Mouse (Mus musculus): ENCODE results near the gene Axl. TPM values are rescaled to one million over a fixed set of nuclear protein-coding genes. Genes with fewer than 3 reads are reported as not detected.

Gene Axl
- polyA plus RNA-seq, 1 experiment from 2014 or later = 13.5 TPM

DNA sequence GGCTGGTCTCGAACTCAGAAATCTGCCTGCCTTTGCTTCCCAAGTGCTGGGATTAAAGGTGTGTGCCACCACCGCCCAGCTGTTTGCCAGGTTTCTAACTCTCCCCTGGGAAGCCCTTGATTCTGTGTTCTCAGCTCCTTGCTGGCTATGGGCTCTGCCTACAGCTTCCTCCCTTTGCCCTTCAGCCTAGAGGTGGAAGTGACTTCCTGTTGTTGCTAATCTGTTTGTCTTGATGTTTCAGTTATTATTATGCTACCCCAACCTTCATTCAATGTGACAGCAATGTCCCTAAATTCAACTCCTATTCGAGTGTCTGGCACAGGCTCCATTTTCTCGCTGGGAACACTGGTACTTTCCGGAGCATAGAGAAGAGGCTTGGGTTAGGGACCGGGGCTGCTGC, 22.4 kb downstream of the Axl start:
- Histone ChIP-seq H3K36me3 (ENCODE audit: control insufficient read depth, insufficient read depth, low read length) (no peaks in the 10 kb centered on the region), H3K4me3 (ENCODE audit: low read depth, low read length) (no peak overlapping the region), H3K4me1 (ENCODE audit: control insufficient read depth, insufficient read depth, low read length) (no peaks in the 10 kb centered on the region), H3K27me3 (ENCODE audit: control insufficient read depth, insufficient read depth, low read length) (no peaks in the 10 kb centered on the region), H3K27ac (ENCODE audit: low read depth, low read length) (no peak overlapping the region), H3K9me3 (ENCODE audit: control insufficient read depth, low read length) (no peaks in the 10 kb centered on the region), H3K9ac (replicated peaks; ENCODE audit: low read depth, low read length) (no peak overlapping the region), H3K4me2 (ENCODE audit: low read depth, low read length) (no peak overlapping the region)
- WGBS = 90% methylated on average over 6 of the region's 6 CpGs
- no peak for ATAC-seq (ENCODE audit: low read depth)

GRCm38 (mm10) chr7:25764221-25764620, 24.3 kb downstream of the Axl start:
- ATAC-seq (ENCODE audit: low read depth) = no peak
- H3K9me3 ChIP-seq (ENCODE audit: control insufficient read depth, low read length) = no peaks in the 10 kb centered on the region

GRCm38 (mm10) chr7:25763678-25764077, 24.8 kb downstream of the Axl start:
- ATAC-seq (ENCODE audit: low read depth) = no peak
- H3K36me3 ChIP-seq (ENCODE audit: control insufficient read depth, insufficient read depth, low read length) = no peaks in the 10 kb centered on the region

More at GRCm38 (mm10) chr7:25764221-25764620, 24.3 kb downstream of the Axl start:
- H3K27ac ChIP-seq (ENCODE audit: low read depth, low read length) = no peak overlapping the region
- H3K4me1 ChIP-seq (ENCODE audit: control insufficient read depth, insufficient read depth, low read length) = no peaks in the 10 kb centered on the region
- H3K4me2 ChIP-seq (ENCODE audit: low read depth, low read length) = no peak overlapping the region
- H3K27me3 ChIP-seq (ENCODE audit: control insufficient read depth, insufficient read depth, low read length) = no peaks in the 10 kb centered on the region
- 61% methylated on average over 5 of the region's 5 CpGs for WGBS
- no peak overlapping the region for H3K9ac ChIP-seq (replicated peaks; ENCODE audit: low read depth, low read length)
- no peaks in the 10 kb centered on the region for H3K36me3 ChIP-seq (ENCODE audit: control insufficient read depth, insufficient read depth, low read length)
- H3K4me3 ChIP-seq (ENCODE audit: low read depth, low read length) = no peak overlapping the region

DNA sequence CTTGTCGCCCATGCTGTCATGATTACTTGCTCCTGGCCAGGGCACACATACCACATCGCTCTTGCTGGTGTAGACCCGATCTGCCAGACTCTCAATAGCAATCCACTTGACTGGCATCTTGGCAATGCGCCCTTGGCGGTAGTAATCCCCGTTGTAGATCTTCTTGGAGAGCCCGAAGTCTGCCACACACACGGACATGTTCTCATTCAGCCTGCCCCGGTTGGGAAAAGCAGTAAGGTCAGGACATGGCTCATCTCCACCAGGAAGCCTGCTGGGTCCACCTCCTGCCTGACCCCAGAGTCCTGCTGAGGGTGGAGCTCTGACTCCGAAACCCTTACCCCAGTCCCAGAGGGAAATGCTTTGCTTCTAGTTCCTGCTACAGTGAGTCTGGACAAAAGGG, 27.2 kb downstream of the Axl start:
- ATAC-seq (ENCODE audit: low read depth) = no peak
- Histone ChIP-seq H3K4me1 (ENCODE audit: control insufficient read depth, insufficient read depth, low read length) (no peaks in the 10 kb centered on the region), H3K4me3 (ENCODE audit: low read depth, low read length) (no peak overlapping the region), H3K9me3 (ENCODE audit: control insufficient read depth, low read length) (no peaks in the 10 kb centered on the region), H3K4me2 (ENCODE audit: low read depth, low read length) (no peak overlapping the region), H3K27ac (ENCODE audit: low read depth, low read length) (no peak overlapping the region), H3K9ac (replicated peaks; ENCODE audit: low read depth, low read length) (no peak overlapping the region), H3K27me3 (ENCODE audit: control insufficient read depth, insufficient read depth, low read length) (no peaks in the 10 kb centered on the region), H3K36me3 (ENCODE audit: control insufficient read depth, insufficient read depth, low read length) (no peaks in the 10 kb centered on the region)
- WGBS = 84% methylated on average over 10 of the region's 10 CpGs

More at GRCm38 (mm10) chr7:25763678-25764077, 24.8 kb downstream of the Axl start:
- 70% methylated on average over 11 of the region's 11 CpGs for WGBS
- no peaks in the 10 kb centered on the region for H3K4me1 ChIP-seq (ENCODE audit: control insufficient read depth, insufficient read depth, low read length)
- H3K9me3 ChIP-seq (ENCODE audit: control insufficient read depth, low read length) = no peaks in the 10 kb centered on the region
- no peaks in the 10 kb centered on the region for H3K27me3 ChIP-seq (ENCODE audit: control insufficient read depth, insufficient read depth, low read length)
- no peak overlapping the region for H3K4me2 ChIP-seq (ENCODE audit: low read depth, low read length)
- H3K4me3 ChIP-seq (ENCODE audit: low read depth, low read length) = no peak overlapping the region
- H3K27ac ChIP-seq (ENCODE audit: low read depth, low read length) = no peak overlapping the region
- no peak overlapping the region for H3K9ac ChIP-seq (replicated peaks; ENCODE audit: low read depth, low read length)

GRCm38 (mm10) chr7:25756011-25756410, 32.5 kb downstream of the Axl start:
- Histone ChIP-seq H3K27ac (ENCODE audit: low read depth, low read length) (peak overlapping the region; percentile 95; the same call in 1 of the 2 replicates), H3K4me3 (ENCODE audit: low read depth, low read length) (peak overlapping the region; percentile 96), H3K4me1 (ENCODE audit: control insufficient read depth, insufficient read depth, low read length) (peaks cover 19% of the 10 kb centered on the region), H3K27me3 (ENCODE audit: control insufficient read depth, insufficient read depth, low read length) (no peaks in the 10 kb centered on the region), H3K4me2 (ENCODE audit: low read depth, low read length) (peak overlapping the region; percentile 94), H3K9ac (replicated peaks; ENCODE audit: low read depth, low read length) (peak overlapping the region; percentile 46), H3K36me3 (ENCODE audit: control insufficient read depth, insufficient read depth, low read length) (no peaks in the 10 kb centered on the region), H3K9me3 (ENCODE audit: control insufficient read depth, low read length) (no peaks in the 10 kb centered on the region)
- peak; percentile 38; the same call in 1 of the 2 replicates for ATAC-seq (ENCODE audit: low read depth)
- under 1% methylated on average over 18 of the region's 18 CpGs for WGBS

GRCm38 (mm10) chr7:25755468-25755833, 33.1 kb downstream of the Axl start:
- peaks cover 19% of the 10 kb centered on the region for H3K4me1 ChIP-seq (ENCODE audit: control insufficient read depth, insufficient read depth, low read length)
- H3K9me3 ChIP-seq (ENCODE audit: control insufficient read depth, low read length) = no peaks in the 10 kb centered on the region
- no peaks in the 10 kb centered on the region for H3K27me3 ChIP-seq (ENCODE audit: control insufficient read depth, insufficient read depth, low read length)
- H3K36me3 ChIP-seq (ENCODE audit: control insufficient read depth, insufficient read depth, low read length) = peaks cover 5% of the 10 kb centered on the region; the same call in 1 of the 2 replicates
- peak overlapping the region; percentile 96 for H3K4me3 ChIP-seq (ENCODE audit: low read depth, low read length)
- peak; percentile 32 for ATAC-seq (ENCODE audit: low read depth)
- WGBS = under 1% methylated on average over 15 of the region's 15 CpGs
- H3K9ac ChIP-seq (replicated peaks; ENCODE audit: low read depth, low read length) = no peak overlapping the region; the same call in 1 of the 2 replicates
- H3K27ac ChIP-seq (ENCODE audit: low read depth, low read length) = peak overlapping the region; percentile 95
- peak overlapping the region; percentile 94 for H3K4me2 ChIP-seq (ENCODE audit: low read depth, low read length)

GRCm38 (mm10) chr7:25754738-25755467, 33.6 kb downstream of the Axl start, which contains the start of gene Hnrnpul1:
Gene Hnrnpul1 (minus strand): TSS chr7:25754757.
- Histone ChIP-seq H3K27ac (ENCODE audit: low read depth, low read length) (peak within 1 kb of the TSS; percentile 95), H3K9me3 (ENCODE audit: control insufficient read depth, low read length) (no peaks in the 10 kb centered on the region), H3K27me3 (ENCODE audit: control insufficient read depth, insufficient read depth, low read length) (no peaks in the 10 kb centered on the region), H3K4me1 (ENCODE audit: control insufficient read depth, insufficient read depth, low read length) (peaks cover 19% of the 10 kb centered on the region), H3K36me3 (ENCODE audit: control insufficient read depth, insufficient read depth, low read length) (peaks cover 9% of the 10 kb centered on the region; the same call in 1 of the 2 replicates), H3K9ac (replicated peaks; ENCODE audit: low read depth, low read length) (peak within 1 kb of the TSS; percentile 96), H3K4me2 (ENCODE audit: low read depth, low read length) (peak within 1 kb of the TSS; percentile 99), H3K4me3 (ENCODE audit: low read depth, low read length) (peak within 1 kb of the TSS; percentile 96)
- under 1% methylated on average over 53 of the region's 55 CpGs for WGBS
- ATAC-seq (ENCODE audit: low read depth) = peak; percentile 95

- H3K27ac ChIP-seq (ENCODE audit: low read depth, low read length) = peak overlapping the region; percentile 95
- WGBS = under 1% methylated on average over 30 of the region's 30 CpGs
- H3K9me3 ChIP-seq (ENCODE audit: control insufficient read depth, low read length) = no peaks in the 10 kb centered on the region
- H3K4me3 ChIP-seq (ENCODE audit: low read depth, low read length) = peak overlapping the region; percentile 96
- H3K4me2 ChIP-seq (ENCODE audit: low read depth, low read length) = peak overlapping the region; percentile 99
- no peak for ATAC-seq (ENCODE audit: low read depth)
- H3K9ac ChIP-seq (replicated peaks; ENCODE audit: low read depth, low read length) = peak overlapping the region; percentile 96
- H3K27me3 ChIP-seq (ENCODE audit: control insufficient read depth, insufficient read depth, low read length) = no peaks in the 10 kb centered on the region
- H3K4me1 ChIP-seq (ENCODE audit: control insufficient read depth, insufficient read depth, low read length) = peaks cover 19% of the 10 kb centered on the region
- peaks cover 13% of the 10 kb centered on the region for H3K36me3 ChIP-seq (ENCODE audit: control insufficient read depth, insufficient read depth, low read length)
Measured at GRCm38 (mm10) chr7:25754439-25754737, 34.1 kb downstream of the Axl start.

DNA sequence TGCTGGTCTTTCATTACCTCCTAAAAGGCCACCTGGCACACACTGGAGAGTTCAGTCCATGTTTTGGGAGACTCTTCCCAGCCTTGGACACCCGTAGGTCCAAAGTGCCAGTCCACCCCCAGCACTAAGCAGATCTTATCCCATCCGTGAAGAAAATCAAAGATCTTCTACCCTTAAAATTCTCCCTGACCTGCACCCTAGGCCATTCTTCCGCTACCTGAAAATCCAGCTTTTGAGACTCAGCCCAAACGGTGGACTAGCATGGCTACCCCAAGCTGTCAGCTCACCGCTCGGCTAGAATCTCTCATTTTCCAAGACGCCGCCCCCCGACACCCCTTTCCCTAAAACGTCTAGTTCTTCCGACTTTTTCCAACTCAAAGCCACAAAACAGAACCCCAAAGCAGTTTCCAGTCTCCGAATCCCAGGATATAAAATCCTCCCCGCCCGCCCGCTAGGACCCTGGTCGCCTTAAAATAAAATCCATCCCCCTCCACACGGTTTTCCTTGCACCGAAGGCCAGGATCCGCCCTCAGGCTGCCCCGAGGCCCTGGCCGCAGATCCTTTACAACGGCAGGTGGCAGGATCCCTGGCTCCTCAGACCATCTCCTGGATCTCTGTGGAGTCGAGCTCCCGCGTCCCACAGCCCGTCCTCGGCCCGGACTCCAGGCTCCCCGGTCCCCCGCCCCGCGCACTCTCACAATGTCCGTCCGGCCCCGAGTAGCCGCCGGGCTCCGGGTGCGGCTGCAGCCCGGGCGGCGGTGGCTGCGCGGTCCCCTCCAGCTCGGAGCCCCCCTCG, 34.7 kb downstream of the Axl start:
- peak overlapping the region; percentile 96 for H3K9ac ChIP-seq (replicated peaks; ENCODE audit: low read depth, low read length)
- peak overlapping the region; percentile 96 for H3K4me3 ChIP-seq (ENCODE audit: low read depth, low read length)
- WGBS = under 1% methylated on average over 38 of the region's 46 CpGs
- H3K4me2 ChIP-seq (ENCODE audit: low read depth, low read length) = peak overlapping the region; percentile 99
- H3K36me3 ChIP-seq (ENCODE audit: control insufficient read depth, insufficient read depth, low read length) = peaks cover 17% of the 10 kb centered on the region
- ATAC-seq (ENCODE audit: low read depth) = no peak; the same call in 1 of the 2 replicates
- H3K27me3 ChIP-seq (ENCODE audit: control insufficient read depth, insufficient read depth, low read length) = no peaks in the 10 kb centered on the region
- peaks cover 19% of the 10 kb centered on the region for H3K4me1 ChIP-seq (ENCODE audit: control insufficient read depth, insufficient read depth, low read length)
- peak overlapping the region; percentile 95 for H3K27ac ChIP-seq (ENCODE audit: low read depth, low read length)
- no peaks in the 10 kb centered on the region for H3K9me3 ChIP-seq (ENCODE audit: control insufficient read depth, low read length)
